Mouse (Mus musculus) heart, postnatal 14 days (tissue): Measurements from ENCODE around the gene Olfr1265. TPM values are rescaled to one million over a fixed set of nuclear protein-coding genes. Genes with fewer than 3 reads are reported as not detected.

Experiments
- DNase-seq, 2 experiments: peaks; one replicate each; pipeline ENCODE4 v3.0.0; 2021 to 2022
- intact Hi-C: fragments of 180-260 bp; cut with DNase I; formaldehyde crosslinking; loops from one replicate; pipeline ENCODE4 v1.15.1; 2025
- long read RNA-seq, 2 experiments: library from polyadenylated mRNA; stranded (forward); transcript quantifications; one replicate each; pipeline ENCODE4 v2.0.0; 2021
- total RNA-seq, 2 experiments: library from RNA; stranded (reverse); gene quantifications; 2 replicates each; pipeline ENCODE4 v1.2.3; 2021

The Olfr1265 gene
- not detected for total RNA-seq
- long read RNA-seq, experiment 1 = 0 reads
- long read RNA-seq, experiment 2 = 0 reads

DNA sequence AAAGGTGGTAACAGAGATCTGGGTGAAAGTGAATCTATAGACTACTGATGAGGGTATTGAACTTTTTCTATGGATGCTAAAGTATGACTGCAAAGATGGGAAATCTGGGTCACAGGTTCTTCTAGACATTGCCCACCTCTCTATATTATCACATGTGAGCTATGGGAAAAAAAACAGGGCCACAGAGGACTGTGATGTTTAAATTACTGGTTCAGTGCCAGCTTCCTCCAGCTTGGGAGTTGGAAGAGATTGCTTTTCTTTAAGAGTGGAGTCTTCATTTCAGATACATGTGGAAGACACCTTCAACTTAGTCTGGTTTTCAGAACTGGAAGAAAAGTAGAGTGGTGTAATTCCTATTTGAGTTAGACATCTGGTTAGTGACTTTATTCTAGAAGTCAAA, at the start of gene Olfr1265:
Olfr1265 (plus strand) TSS at position 301 of the 400 bp plus-strand sequence.
- intact Hi-C loops = no loop called here
- no peak for DNase-seq

DNA sequence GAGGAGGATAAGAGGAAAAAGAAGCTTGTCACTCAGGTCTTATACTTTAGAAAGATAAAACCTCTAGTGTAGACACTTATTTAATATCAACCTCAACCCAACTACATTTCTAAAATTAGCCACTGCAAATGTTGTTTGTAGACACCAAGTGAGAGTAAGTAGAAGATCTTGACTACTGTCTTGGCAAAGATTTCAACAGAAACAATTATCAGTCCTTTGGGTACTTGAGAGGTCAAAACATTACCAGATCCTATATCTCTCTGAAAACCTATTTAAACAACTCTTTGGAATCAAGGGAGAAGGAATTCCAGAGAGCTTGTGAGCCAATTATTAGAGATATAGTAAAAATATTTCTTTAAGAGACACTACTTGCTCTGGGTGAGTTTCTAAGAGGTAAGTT, 44.2 kb upstream of the Olfr1265 start, which contains the start of gene Olfr1261:
Olfr1261 (plus strand) TSS at position 301 of the 400 bp plus-strand sequence.
- DNase-seq = no peak
- intact Hi-C loops = no loop called here

DNA sequence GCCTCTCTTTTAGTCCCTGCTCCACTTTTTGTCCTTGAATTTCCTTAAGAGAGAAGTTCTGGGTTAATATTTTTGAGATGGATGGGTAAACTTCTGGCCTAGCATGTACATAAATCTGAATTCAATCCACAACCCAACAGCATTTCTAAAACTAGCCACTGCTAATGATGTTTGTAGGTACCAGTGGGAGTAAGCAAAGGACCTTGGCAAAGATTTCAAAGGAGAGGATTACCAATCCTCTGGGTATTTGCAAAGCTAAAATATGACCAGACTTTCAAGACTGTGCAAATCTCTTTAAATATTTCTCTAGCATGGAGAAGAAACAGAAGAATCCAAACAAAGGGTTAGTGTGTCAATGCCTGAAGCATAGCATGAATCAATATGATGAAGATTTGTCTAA, 35.3 kb upstream of the Olfr1265 start, which contains the start of gene Olfr1262:
Olfr1262 (plus strand) TSS at position 301 of the 400 bp plus-strand sequence.
- intact Hi-C loops = no loop called here
- no peak for DNase-seq

DNA sequence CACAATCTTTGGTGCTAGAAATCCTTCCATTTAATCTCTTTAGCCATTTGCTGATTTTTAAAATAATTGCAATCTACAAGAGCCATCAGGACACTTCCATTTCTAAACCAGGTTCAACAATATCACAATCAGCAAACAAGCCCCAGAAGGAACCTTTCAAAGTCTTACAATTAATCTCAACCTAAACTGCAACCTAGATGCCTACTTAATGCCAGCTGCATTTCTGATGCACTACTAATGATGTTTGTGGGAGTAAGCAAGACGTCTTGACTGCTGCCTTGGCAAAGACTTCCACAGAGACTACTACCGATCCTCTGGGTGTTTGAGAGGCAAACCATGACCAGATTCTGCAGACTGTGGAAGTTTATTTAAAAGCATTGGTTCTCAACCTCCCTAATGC, 23.3 kb upstream of the Olfr1265 start, which contains the start of gene Olfr1263:
Olfr1263 (plus strand) TSS at position 301 of the 400 bp plus-strand sequence.
- DNase-seq = no peak
- intact Hi-C loops = no loop called here

DNA sequence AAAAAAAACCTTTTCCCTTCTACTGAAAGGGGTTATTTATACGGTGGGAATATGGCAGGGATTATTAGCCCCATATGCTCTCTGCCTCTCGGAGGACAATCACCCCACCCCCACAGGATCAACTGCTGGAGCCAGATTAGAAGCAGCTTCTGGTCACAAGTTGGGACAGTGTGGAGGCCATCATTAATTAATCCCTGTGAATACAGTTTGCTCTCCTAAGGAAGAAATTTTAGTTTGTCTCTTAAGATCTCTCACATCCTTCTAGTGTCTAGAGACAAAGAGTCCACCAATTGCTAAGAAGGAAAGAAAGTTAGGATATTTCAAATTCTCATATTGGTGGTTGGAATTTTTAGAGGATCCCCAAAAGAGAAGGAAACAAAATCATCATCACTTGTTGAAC, 9.7 kb upstream of the Olfr1265 start, which contains the start of gene Olfr1264:
Olfr1264 (minus strand) TSS at position 101 of the 400 bp plus-strand sequence.
- no peak for DNase-seq
- intact Hi-C loops = no loop called here

DNA sequence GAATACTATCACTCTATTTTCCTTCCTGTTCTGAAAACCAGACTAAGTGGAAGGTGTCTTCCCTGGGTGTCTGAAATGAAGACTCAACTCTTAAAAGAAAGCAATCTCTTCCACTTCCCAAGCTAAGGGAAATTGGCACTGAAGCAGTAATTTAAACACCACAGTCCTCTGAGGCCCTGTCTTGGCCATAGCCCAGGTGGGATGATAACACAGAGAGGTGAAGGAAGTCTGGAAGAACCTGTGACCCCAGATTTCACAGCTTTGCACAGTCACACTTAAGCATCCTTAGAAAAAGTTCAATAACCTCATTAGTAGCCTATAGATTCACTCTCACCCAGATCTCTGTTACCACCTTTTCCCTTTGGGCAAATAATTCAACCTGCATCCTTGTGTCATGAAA, 28.4 kb downstream of the Olfr1265 start, which contains the start of gene Olfr140:
Olfr140 (minus strand) TSS at position 101 of the 400 bp plus-strand sequence.
- DNase-seq = no peak
- intact Hi-C loops = no loop called here

DNA sequence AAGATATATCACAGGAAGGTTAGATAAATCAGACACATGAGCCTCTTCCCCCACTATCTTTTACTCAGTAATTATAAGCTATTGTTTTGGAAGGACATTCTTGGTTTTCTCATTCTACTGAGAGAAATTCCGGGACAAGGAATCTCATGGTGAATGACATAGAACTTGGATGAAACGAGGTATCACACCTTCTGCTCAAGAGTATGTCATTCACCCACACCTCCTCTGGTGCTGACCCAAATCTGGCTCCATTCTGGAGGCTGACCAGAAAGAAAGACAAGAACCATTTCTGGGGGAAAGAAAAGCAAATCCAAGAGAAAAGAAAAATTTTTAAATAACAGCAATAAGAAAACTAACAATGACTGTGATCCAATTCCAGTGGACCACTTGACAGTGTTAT, 34.9 kb downstream of the Olfr1265 start:
- DNase-seq = no peak
- intact Hi-C loops = no loop called here

Other genes starting within 250 kb of the Olfr1265 start
- gene Olfr1254, start 241.7 kb upstream of the Olfr1265 start, total RNA-seq = not detected
- gene Olfr1255, start 223.3 kb upstream of the Olfr1265 start, total RNA-seq = not detected
- gene Olfr1256, start 193.8 kb upstream of the Olfr1265 start, total RNA-seq = not detected
- gene Olfr48, start 187.1 kb upstream of the Olfr1265 start, total RNA-seq = not detected
- not detected for gene Olfr1257, start 156.9 kb upstream of the Olfr1265 start, total RNA-seq
- not detected for gene Olfr1258, start 108.0 kb upstream of the Olfr1265 start, total RNA-seq
- not detected for gene Olfr1259, start 86.7 kb upstream of the Olfr1265 start, total RNA-seq
- gene Olfr1260, start 61.0 kb upstream of the Olfr1265 start, total RNA-seq = not detected
- gene Olfr1261, start 44.1 kb upstream of the Olfr1265 start, total RNA-seq = not detected
- not detected for gene Olfr1262, start 35.2 kb upstream of the Olfr1265 start, total RNA-seq
- not detected for gene Olfr1263, start 23.2 kb upstream of the Olfr1265 start, total RNA-seq
- not detected for gene Olfr1264, start 9.8 kb upstream of the Olfr1265 start, total RNA-seq
- not detected for gene Olfr140, start 28.3 kb downstream of the Olfr1265 start, total RNA-seq
- gene Olfr1269, start 86.1 kb downstream of the Olfr1265 start, total RNA-seq = not detected
- gene Olfr32, start 107.0 kb downstream of the Olfr1265 start, total RNA-seq = not detected
- not detected for gene Olfr1270, start 117.8 kb downstream of the Olfr1265 start, total RNA-seq
- gene Olfr1506, start 189.2 kb downstream of the Olfr1265 start, total RNA-seq = not detected
- not detected for gene Olfr142, start 222.3 kb downstream of the Olfr1265 start, total RNA-seq
- gene Olfr1271, start 235.7 kb downstream of the Olfr1265 start, total RNA-seq = not detected